Mouse (Mus musculus): ENCODE data around the gene Ppp1r15a. TPM values are rescaled to one million over a fixed set of nuclear protein-coding genes. Genes with fewer than 3 reads are reported as not detected.
"Not testable (repeated sequence)": the region's sequence is repeated elsewhere in the genome, so short reads cannot be mapped to it uniquely, and the experiment has no call there.

The Ppp1r15a gene
- total and polyA plus RNA-seq, 2 experiments from 2014 or later: 17.4 to 18.7 TPM

GRCm38 (mm10) chr7:45518618-45519017 lies 7.5 kb downstream of the Ppp1r15a start:
- H3K27me3 ChIP-seq (ENCODE audit: insufficient read depth, low read length): no peaks in the 10 kb centered on the region
- H3K4me2 ChIP-seq (ENCODE audit: low read depth, low read length, poor library complexity, severe bottlenecking): no peak overlapping the region
- no peaks in the 10 kb centered on the region for H3K4me1 ChIP-seq (ENCODE audit: insufficient read depth, low read length)
- 90% methylated on average over 16 of the region's 16 CpGs for WGBS
- ATAC-seq (ENCODE audit: low FRiP score) (no peak), DNase-seq (ENCODE audit: low spot score) (no peak)
- H3K9ac ChIP-seq (replicated peaks; ENCODE audit: low read length, poor library complexity, severe bottlenecking): no peak overlapping the region
- no peak overlapping the region for H3K27ac ChIP-seq (ENCODE audit: low read depth, low read length)
- H3K4me3 ChIP-seq (ENCODE audit: low read depth, low read length): no peak overlapping the region
- TF ChIP-seq CTCF (IDR thresholded peaks at IDR 0.05): no peak
- no peaks in the 10 kb centered on the region for H3K36me3 ChIP-seq (ENCODE audit: insufficient read depth, low read length)
- no peaks in the 10 kb centered on the region for H3K9me3 ChIP-seq (ENCODE audit: low read length)

GRCm38 (mm10) chr7:45516846-45517245 lies 9.2 kb downstream of the Ppp1r15a start:
- not testable (repeated sequence) for ATAC-seq (ENCODE audit: low FRiP score); H3K9ac ChIP-seq (replicated peaks; ENCODE audit: low read length, poor library complexity, severe bottlenecking); H3K9me3 ChIP-seq (ENCODE audit: low read length); H3K27ac ChIP-seq (ENCODE audit: low read depth, low read length); H3K4me1 ChIP-seq (ENCODE audit: insufficient read depth, low read length); H3K36me3 ChIP-seq (ENCODE audit: insufficient read depth, low read length); H3K4me3 ChIP-seq (ENCODE audit: low read depth, low read length); DNase-seq (ENCODE audit: low spot score); H3K4me2 ChIP-seq (ENCODE audit: low read depth, low read length, poor library complexity, severe bottlenecking); H3K27me3 ChIP-seq (ENCODE audit: insufficient read depth, low read length)
- TF ChIP-seq CTCF (IDR thresholded peaks at IDR 0.05): peak; percentile 21; the same call in 1 of the 2 replicates
- 79% methylated on average over 5 of the region's 5 CpGs for WGBS

GRCm38 (mm10) chr7:45515436-45515835 lies 10.6 kb downstream of the Ppp1r15a start:
- no peak for DNase-seq (ENCODE audit: low spot score)
- no peak for TF ChIP-seq CTCF (IDR thresholded peaks at IDR 0.05)
- no peaks in the 10 kb centered on the region for H3K4me1 ChIP-seq (ENCODE audit: insufficient read depth, low read length)
- H3K9ac ChIP-seq (replicated peaks; ENCODE audit: low read length, poor library complexity, severe bottlenecking): no peak overlapping the region
- H3K9me3 ChIP-seq (ENCODE audit: low read length): no peaks in the 10 kb centered on the region
- H3K4me2 ChIP-seq (ENCODE audit: low read depth, low read length, poor library complexity, severe bottlenecking): 0 out of 2 replicates have a peak overlapping the region, but pooled peaks have one; percentile 2
- no peaks in the 10 kb centered on the region for H3K36me3 ChIP-seq (ENCODE audit: insufficient read depth, low read length)
- 31% methylated on average over 16 of the region's 16 CpGs for WGBS
- no peak overlapping the region for H3K4me3 ChIP-seq (ENCODE audit: low read depth, low read length)
- ATAC-seq (ENCODE audit: low FRiP score): no peak
- H3K27me3 ChIP-seq (ENCODE audit: insufficient read depth, low read length): no peaks in the 10 kb centered on the region
- no peak overlapping the region for H3K27ac ChIP-seq (ENCODE audit: low read depth, low read length)

GRCm38 (mm10) chr7:45514411-45514810 lies 11.7 kb downstream of the Ppp1r15a start:
- no peak for TF ChIP-seq CTCF (IDR thresholded peaks at IDR 0.05)
- Histone ChIP-seq H3K4me1 (ENCODE audit: insufficient read depth, low read length) (0 out of 2 replicates have a peak, but pooled peaks cover 3% of the 10 kb centered on the region), H3K4me3 (ENCODE audit: low read depth, low read length) (no peak overlapping the region), H3K9ac (replicated peaks; ENCODE audit: low read length, poor library complexity, severe bottlenecking) (no peak overlapping the region), H3K4me2 (ENCODE audit: low read depth, low read length, poor library complexity, severe bottlenecking) (no peak overlapping the region), H3K27me3 (ENCODE audit: insufficient read depth, low read length) (no peaks in the 10 kb centered on the region), H3K36me3 (ENCODE audit: insufficient read depth, low read length) (no peaks in the 10 kb centered on the region), H3K27ac (ENCODE audit: low read depth, low read length) (no peak overlapping the region), H3K9me3 (ENCODE audit: low read length) (no peaks in the 10 kb centered on the region)
- WGBS: 87% methylated on average over 7 of the region's 7 CpGs
- DNase-seq (ENCODE audit: low spot score): no peak
- ATAC-seq (ENCODE audit: low FRiP score): no peak

- ATAC-seq (ENCODE audit: low FRiP score) (peak; percentile 90), DNase-seq (ENCODE audit: low spot score) (peak; percentile 95)
- Histone ChIP-seq H3K9ac (replicated peaks; ENCODE audit: low read length, poor library complexity, severe bottlenecking) (peak within 1 kb of the TSS; percentile 69), H3K4me3 (ENCODE audit: low read depth, low read length) (peak within 1 kb of the TSS; percentile 53), H3K27ac (ENCODE audit: low read depth, low read length) (peak within 1 kb of the TSS; percentile 79), H3K9me3 (ENCODE audit: low read length) (no peaks in the 10 kb centered on the region), H3K36me3 (ENCODE audit: insufficient read depth, low read length) (peaks cover 5% of the 10 kb centered on the region; the same call in 1 of the 2 replicates), H3K4me2 (ENCODE audit: low read depth, low read length, poor library complexity, severe bottlenecking) (peak within 1 kb of the TSS; percentile 98), H3K27me3 (ENCODE audit: insufficient read depth, low read length) (no peaks in the 10 kb centered on the region), H3K4me1 (ENCODE audit: insufficient read depth, low read length) (peaks cover 8% of the 10 kb centered on the region; the same call in 1 of the 2 replicates)
- no peak for TF ChIP-seq CTCF (IDR thresholded peaks at IDR 0.05)
- WGBS: under 1% methylated on average over 44 of the region's 44 CpGs
Measured at GRCm38 (mm10) chr7:45509912-45510787, 15.9 kb downstream of the Ppp1r15a start, which contains the start of gene Nucb1. Nucb1 (minus strand) TSS chr7:45510406.
